Mouse (Mus musculus) lung, embryonic 15.5 days (tissue): Measurements from ENCODE around the gene Vmn2r59. TPM values are rescaled to one million over a fixed set of nuclear protein-coding genes. Genes with fewer than 3 reads are reported as not detected.
"Not testable (repeated sequence)": the region's sequence is repeated elsewhere in the genome, so short reads cannot be mapped to it uniquely, and the experiment has no call there.

ENCODE experiments used
- ATAC-seq: fragments of 200-750 bp; cut with Nextera tagmentation; 2 replicates; pipeline ENCODE4 v1.8.0; 2017; ENCODE audit warnings: moderate number of reproducible peaks, borderline replicate concordance; ENCODE audit not compliant: low FRiP score, low TSS enrichment; ENCODE audit errors: extremely low read depth
- H3K27ac ChIP-seq: fragments of 300-500 bp; sonication (generic); 2 replicates; pipeline ENCODE4 v1.5.1; 2015; ENCODE audit warnings: moderate library complexity, mild to moderate bottlenecking, inconsistent platforms
- H3K27me3 ChIP-seq: fragments of 300-500 bp; sonication (generic); 2 replicates; pipeline ENCODE4 v1.6.1; 2015; ENCODE audit warnings: inconsistent platforms
- H3K36me3 ChIP-seq: fragments of 300-500 bp; sonication (generic); 2 replicates; pipeline ENCODE4 v1.6.1; 2015; ENCODE audit warnings: inconsistent platforms
- H3K4me1 ChIP-seq: fragments of 300-500 bp; sonication (generic); 2 replicates; pipeline ENCODE4 v1.6.1; 2015; ENCODE audit warnings: inconsistent platforms
- H3K4me2 ChIP-seq: fragments of 300-500 bp; sonication (generic); 2 replicates; pipeline ENCODE4 v1.6.1; 2015; ENCODE audit warnings: inconsistent platforms, mild to moderate bottlenecking, moderate library complexity
- H3K4me3 ChIP-seq: fragments of 300-500 bp; sonication (generic); 2 replicates; pipeline ENCODE4 v1.5.1; 2015; ENCODE audit warnings: mild to moderate bottlenecking, inconsistent platforms
- H3K9ac ChIP-seq: fragments of 300-500 bp; sonication (generic); 2 replicates; pipeline ENCODE4 v1.6.1; 2015; ENCODE audit warnings: inconsistent platforms
- H3K9me3 ChIP-seq: fragments of 300-500 bp; sonication (generic); 2 replicates; pipeline ENCODE4 v1.6.1; 2016; ENCODE audit warnings: inconsistent platforms
- WGBS: fragments of 180-500 bp; shearing (Covaris S2); methylation state at CpG from one replicate; pipeline ENCODE4 v1.1.7; 2015; 5-methylcytosine and 5-hydroxymethylcytosine counted together
- polyA plus RNA-seq: library from polyadenylated mRNA; unstranded; fragments of >200 nt; fragmentation: Nextera tagmentation; extraction: Ambion mirVana; gene quantifications from 2 replicates; pipeline ENCODE4 v1.2.1, GENCODE M21; 2015

Vmn2r59 gene
- polyA plus RNA-seq, result not detected in 2 replicates

- Histone ChIP-seq H3K27ac (no peak within 1 kb of the TSS), H3K4me1 (no peaks in the 10 kb centered on the region)
Observed at GRCm38 (mm10) chr7:42058923-42059322, at the start of gene Vmn2r59. Gene Vmn2r59 (minus strand): TSS chr7:42059023.

DNA sequence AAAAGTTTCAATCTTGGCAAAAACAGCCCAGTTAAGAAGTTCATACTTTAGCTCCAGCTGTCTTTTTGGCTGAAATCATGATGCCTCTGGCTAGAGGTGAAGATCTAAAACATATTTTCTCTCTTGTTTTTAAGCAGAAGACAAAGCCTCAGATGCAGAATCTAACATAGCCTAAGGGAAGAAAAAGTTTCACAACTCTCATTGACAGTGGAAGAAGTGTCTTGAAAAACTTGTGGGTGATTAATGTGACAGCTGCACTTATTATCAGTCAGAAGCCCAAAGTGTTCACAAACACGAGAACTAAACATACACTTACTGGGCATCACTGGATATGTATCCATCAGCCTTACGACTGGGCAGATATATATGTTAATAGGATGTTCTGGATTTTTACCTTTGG is 48.6 kb upstream of the Vmn2r59 start, which contains the start of gene Vmn2r60:
Gene Vmn2r60, plus strand, starts transcription at position 301 of the 400 bp plus-strand sequence.
- H3K4me2 ChIP-seq, result no peak within 1 kb of the TSS
- H3K36me3 ChIP-seq, result no peaks in the 10 kb centered on the region
- 65% methylated on average over 2 of the region's 2 CpGs for WGBS
- no peak within 1 kb of the TSS for H3K9ac ChIP-seq
- no peaks in the 10 kb centered on the region for H3K4me1 ChIP-seq
- no peak within 1 kb of the TSS for H3K27ac ChIP-seq
- no peak for ATAC-seq
- no peak within 1 kb of the TSS for H3K4me3 ChIP-seq
- no peaks in the 10 kb centered on the region for H3K9me3 ChIP-seq
- H3K27me3 ChIP-seq, result no peaks in the 10 kb centered on the region

More at GRCm38 (mm10) chr7:42058923-42059322, at the start of gene Vmn2r59:
- no peak for ATAC-seq
- no peak within 1 kb of the TSS for H3K9ac ChIP-seq
- H3K36me3 ChIP-seq, result no peaks in the 10 kb centered on the region
- no peaks in the 10 kb centered on the region for H3K27me3 ChIP-seq
- H3K9me3 ChIP-seq, result 0 out of 2 replicates have a peak, but pooled peaks cover 4% of the 10 kb centered on the region
- H3K4me2 ChIP-seq, result no peak within 1 kb of the TSS
- no peak within 1 kb of the TSS for H3K4me3 ChIP-seq

DNA sequence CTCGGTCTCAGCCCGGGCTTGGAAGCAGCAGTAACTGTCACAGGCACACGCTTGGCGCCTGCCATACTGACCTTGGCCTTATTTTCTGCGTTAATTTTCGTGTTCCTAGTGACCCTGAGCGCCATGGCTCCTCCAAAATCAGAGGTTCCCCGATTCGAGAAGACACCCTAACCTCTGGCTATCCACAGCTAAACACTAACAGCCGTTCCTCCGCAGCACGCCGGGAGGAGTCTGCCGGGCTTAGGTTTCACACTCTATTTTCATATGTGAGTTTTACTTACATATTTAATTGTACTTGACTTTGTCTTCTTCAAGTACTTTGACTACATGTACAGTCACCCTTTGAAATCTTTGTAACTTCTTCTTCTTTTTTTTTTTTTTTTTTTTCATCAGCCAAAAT is 48.2 kb upstream of the Vmn2r59 start:
- not testable (repeated sequence) for H3K4me1 ChIP-seq, H3K4me2 ChIP-seq, ATAC-seq, H3K27ac ChIP-seq, H3K9me3 ChIP-seq, H3K9ac ChIP-seq, H3K4me3 ChIP-seq, H3K36me3 ChIP-seq, H3K27me3 ChIP-seq
- 72% methylated on average over 14 of the region's 14 CpGs for WGBS

Other genes starting within 250 kb of the Vmn2r59 start
- not detected in 2 replicates for gene Vmn2r58, start 186.3 kb downstream of the Vmn2r59 start, polyA plus RNA-seq
- gene Vmn2r60, start 48.7 kb upstream of the Vmn2r59 start, polyA plus RNA-seq, result not detected in 2 replicates
- not detected in 2 replicates for gene Vmn2r61, start 201.0 kb upstream of the Vmn2r59 start, polyA plus RNA-seq